ENCODE assay signal across 10 mouse cellular contexts in genomic region chr1:128786941-128787569, GRCm38 (mm10).
DNase-seq lines count a peak whose midpoint lies in the region; ATAC-seq lines count a peak whose summit lies in the region.
"Had no signal": no experiment of that assay in that cellular context is flagged by ENCODE, and none has a peak within 500 bp of the region (broad histone marks: within the 10 kb centered on the region; RNA-seq: fewer than 3 reads in every experiment).

No protein-coding gene starts in this region.

- WGBS in hindbrain, embryonic 16.5 days = 85% methylated on average over 14 of the region's 14 CpGs
- WGBS in hindbrain, embryonic 10.5 days = 88% methylated on average over 14 of the region's 14 CpGs

- no peaks in the 10 kb centered on the region for H3K27me3 ChIP-seq in hindbrain, embryonic 16.5 days (replicated peaks; ENCODE audit: control insufficient read depth, insufficient read depth, low read length)
- H3K27me3 ChIP-seq in hindbrain, embryonic 10.5 days (ENCODE audit: insufficient read depth, poor library complexity, severe bottlenecking) = no peaks in the 10 kb centered on the region; the same call in 1 of the 2 replicates
- H3K27me3 ChIP-seq: hindbrain, embryonic 15.5 days; neural tube, embryonic 12.5 days had no signal

- no peak overlapping the region for H3K27ac ChIP-seq in hindbrain, embryonic 16.5 days (ENCODE audit: low read depth, low read length)
- no peak overlapping the region for H3K27ac ChIP-seq in hindbrain, embryonic 10.5 days
- H3K27ac ChIP-seq: hindbrain, embryonic 15.5 days; neural tube, embryonic 12.5 days had no signal

- H3K9ac ChIP-seq in hindbrain, embryonic 16.5 days (ENCODE audit: low read depth, low read length) = no peak overlapping the region
- H3K9ac ChIP-seq: hindbrain, embryonic 15.5 days; neural tube, embryonic 12.5 days had no signal

- H3K4me3 ChIP-seq in hindbrain, embryonic 16.5 days (ENCODE audit: low read length) = no peak overlapping the region
- H3K4me3 ChIP-seq in hindbrain, embryonic 10.5 days = no peak overlapping the region
- H3K4me3 ChIP-seq: hindbrain, embryonic 15.5 days; neural tube, embryonic 12.5 days had no signal

- H3K4me2 ChIP-seq in hindbrain, embryonic 16.5 days (ENCODE audit: low read length) = no peak overlapping the region
- H3K4me2 ChIP-seq: hindbrain, embryonic 15.5 days; neural tube, embryonic 12.5 days had no signal

- no peaks in the 10 kb centered on the region for H3K36me3 ChIP-seq in hindbrain, embryonic 16.5 days (ENCODE audit: control insufficient read depth, insufficient read depth, low read length)
- H3K36me3 ChIP-seq in hindbrain, embryonic 10.5 days = no peaks in the 10 kb centered on the region
- H3K36me3 ChIP-seq: hindbrain, embryonic 15.5 days; neural tube, embryonic 12.5 days had no signal

- no peaks in the 10 kb centered on the region for H3K4me1 ChIP-seq in hindbrain, embryonic 16.5 days (ENCODE audit: control insufficient read depth, insufficient read depth, low read depth, low read length)
- H3K4me1 ChIP-seq in hindbrain, embryonic 10.5 days (replicated peaks) = peaks cover 13% of the 10 kb centered on the region; the same call in 1 of the 2 replicates
- H3K4me1 ChIP-seq: hindbrain, embryonic 15.5 days; neural tube, embryonic 12.5 days had no signal

- DNase-seq in B cell, adult 2 months = peak; percentile 59 to 66
- peak; percentile 67 to 73 for DNase-seq in CD8-positive naive resting alpha-beta T cell, adult 2 months (ENCODE audit: low read depth in 2 of 2, low spot score in 2 of 2)
- peak; percentile 90 for DNase-seq in layer of hippocampus, adult 9-11 months
- DNase-seq in natural killer cell, adult 2 months (ENCODE audit: low spot score in 2 of 2) = peak; percentile 88 to 95
- no peak for DNase-seq in testis, postnatal 14 days (ENCODE audit: low spot score)
- no peak for DNase-seq in cerebellum, adult 8-10 months
- DNase-seq in hindbrain, embryonic 10.5 days (ENCODE audit: low spot score) = no peak

- ATAC-seq in hindbrain, embryonic 16.5 days = no peak

- no peaks in the 10 kb centered on the region for H3K9me3 ChIP-seq in hindbrain, embryonic 16.5 days (ENCODE audit: control insufficient read depth, low read length)
- H3K9me3 ChIP-seq in hindbrain, embryonic 10.5 days = no peaks in the 10 kb centered on the region
- H3K9me3 ChIP-seq: hindbrain, embryonic 15.5 days; neural tube, embryonic 12.5 days had no signal

Comparison
In these comparisons a context has a peak if more than half of its experiments do, and no peak if none do; other contexts are left out.
1. DNase-seq: peak in B cell, adult 2 months (2 of 2), CD8-positive naive resting alpha-beta T cell, adult 2 months (2 of 2), layer of hippocampus, adult 9-11 months (single experiment) and natural killer cell, adult 2 months (2 of 2); none in testis, postnatal 14 days (single experiment), cerebellum, adult 8-10 months (single experiment) and hindbrain, embryonic 10.5 days (single experiment).